Mouse (Mus musculus): ENCODE measurements around the gene Tspan18. TPM values are rescaled to one million over a fixed set of nuclear protein-coding genes. Genes with fewer than 3 reads are reported as not detected.

Tspan18 gene
- total RNA-seq, 2 experiments from 2014 or later = 40.8 to 43.2 TPM

DNA sequence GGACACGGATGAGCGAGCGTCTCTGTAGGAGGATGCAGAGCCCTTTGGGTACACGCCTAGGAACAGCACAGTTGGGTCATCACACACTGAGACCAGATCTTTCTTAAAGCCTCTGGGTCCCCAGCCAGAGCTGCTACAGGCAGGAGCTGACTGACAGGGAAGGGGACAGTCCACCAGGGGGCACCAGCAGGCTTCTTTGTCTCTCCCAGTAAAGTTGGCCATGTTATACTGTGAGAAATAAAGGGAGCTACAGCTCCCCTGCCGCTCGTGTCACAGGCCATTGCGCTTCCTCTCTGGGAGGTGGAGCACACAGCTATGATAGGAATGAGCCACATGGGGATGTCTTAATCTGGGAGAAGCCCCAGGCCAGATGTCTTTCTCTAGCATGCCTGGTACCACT is 117.3 kb downstream of the Tspan18 start:
- peak; percentile 84 to 90 for DNase-seq

GRCm38 (mm10) chr2:93215790-93216189 is 118.5 kb downstream of the Tspan18 start:
- DNase-seq = peak in 1 of 2 experiments; percentile 50

GRCm38 (mm10) chr2:93214192-93214591 is 120.1 kb downstream of the Tspan18 start:
- no peak for DNase-seq

- DNase-seq = no peak
These were observed 121.4 kb downstream of the Tspan18 start for GRCm38 (mm10) chr2:93212865-93213264.

DNA sequence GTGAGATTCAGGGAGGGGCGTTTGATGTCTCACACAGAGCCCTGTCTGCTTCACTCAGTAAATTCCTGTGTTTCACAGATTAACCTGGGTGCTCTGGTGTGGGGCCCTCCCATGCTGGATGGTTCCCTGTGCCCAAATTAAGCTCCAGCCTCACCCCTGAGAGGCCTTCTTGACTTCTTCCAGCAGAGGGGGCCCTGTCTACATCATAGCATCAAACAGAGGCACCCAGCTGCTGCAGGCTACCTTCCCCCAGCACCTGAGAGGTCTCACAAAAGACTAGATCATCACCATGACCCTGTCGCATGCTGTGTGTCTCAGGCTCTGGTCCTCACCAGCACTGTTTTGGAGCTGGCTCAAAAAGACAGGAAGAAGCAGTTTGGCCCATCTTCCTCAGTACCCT is 121.9 kb downstream of the Tspan18 start:
- DNase-seq = no peak

GRCm38 (mm10) chr2:93206126-93206525 is 128.2 kb downstream of the Tspan18 start:
- DNase-seq = no peak

DNA sequence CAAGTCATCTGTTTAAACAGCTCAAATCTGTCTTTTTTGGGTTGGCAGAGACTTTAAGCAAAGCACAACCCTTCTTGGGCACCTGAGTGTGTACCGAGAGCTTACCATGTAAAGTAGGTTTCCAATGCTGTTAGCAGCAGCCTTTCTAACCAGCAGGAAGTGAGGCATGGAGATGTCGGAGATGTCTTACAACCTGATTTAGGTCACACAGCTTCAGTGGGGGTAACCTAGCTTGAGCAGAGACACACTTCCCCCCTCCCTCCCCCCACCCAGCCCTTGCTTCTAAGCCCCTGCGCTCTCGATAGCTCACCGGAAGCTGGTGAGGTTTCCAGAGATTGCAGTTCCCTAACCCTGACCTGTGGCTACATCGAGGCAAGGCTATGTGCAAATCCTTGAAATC is 129.7 kb downstream of the Tspan18 start:
- no peak for DNase-seq

DNA sequence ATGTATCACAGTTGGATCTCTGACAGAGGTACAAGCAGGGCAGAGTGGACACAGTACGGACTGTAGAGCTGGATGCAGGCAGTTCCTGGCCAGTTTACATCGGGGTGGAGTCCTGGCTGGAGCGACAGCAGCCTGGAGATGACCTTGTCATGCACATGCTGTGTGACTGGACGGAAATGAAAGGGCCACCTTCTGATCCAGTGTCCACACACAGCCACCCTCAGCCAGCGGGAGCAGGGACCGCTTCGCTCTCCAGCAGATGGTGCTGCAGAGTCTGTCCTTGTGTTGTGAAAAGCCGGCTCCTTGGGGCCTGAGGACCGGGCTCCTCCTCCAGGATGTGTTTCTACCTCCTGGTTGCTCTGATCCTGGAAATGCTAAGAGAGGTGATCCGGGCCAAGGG is 130.6 kb downstream of the Tspan18 start:
- DNase-seq = no peak

DNA sequence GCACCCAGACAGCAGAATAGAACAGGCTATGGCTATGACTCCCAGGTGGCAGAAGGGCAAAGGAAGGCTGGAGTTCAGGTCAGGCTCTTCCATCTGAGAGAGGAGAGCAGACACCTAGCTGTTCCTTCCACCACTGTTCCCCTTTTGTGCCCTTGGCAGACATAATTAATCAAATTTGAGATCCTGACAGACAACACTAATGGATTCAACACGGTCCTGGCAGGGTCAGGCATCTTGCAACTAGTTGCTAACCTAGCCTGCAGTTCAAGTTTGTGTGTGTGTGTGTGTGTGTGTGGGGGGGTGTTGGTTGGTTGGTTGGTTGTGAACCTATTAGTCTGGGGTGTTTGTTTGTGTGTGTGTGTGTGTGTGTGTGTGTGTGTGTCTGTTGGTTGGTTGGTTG is 131.5 kb downstream of the Tspan18 start:
- no peak for DNase-seq

DNA sequence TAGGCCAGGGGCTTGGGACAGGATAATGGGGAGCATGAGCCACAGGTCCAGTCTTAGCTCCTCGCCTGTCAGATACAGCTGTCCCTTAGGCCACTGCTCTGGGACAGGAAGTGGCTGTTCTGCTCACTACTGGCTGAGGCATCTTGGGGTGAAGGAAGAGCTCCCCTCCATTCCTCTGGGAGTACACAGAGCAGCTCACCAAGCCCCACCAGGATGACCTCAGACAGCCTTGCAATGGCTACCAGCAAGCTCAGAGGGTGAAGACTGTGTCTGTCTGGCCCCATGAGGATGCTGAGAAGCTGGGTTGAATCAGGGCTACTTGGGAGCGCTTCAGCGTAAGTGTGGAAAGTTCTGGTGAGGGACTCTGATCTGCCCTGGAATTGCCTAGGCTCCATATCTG is 132.3 kb downstream of the Tspan18 start:
- DNase-seq = no peak

- DNase-seq = no peak
These were observed 133.5 kb downstream of the Tspan18 start for GRCm38 (mm10) chr2:93200681-93201340.

- DNase-seq = peak in 1 of 2 experiments; percentile 53
These were observed 134.8 kb downstream of the Tspan18 start for GRCm38 (mm10) chr2:93199531-93199974.

DNA sequence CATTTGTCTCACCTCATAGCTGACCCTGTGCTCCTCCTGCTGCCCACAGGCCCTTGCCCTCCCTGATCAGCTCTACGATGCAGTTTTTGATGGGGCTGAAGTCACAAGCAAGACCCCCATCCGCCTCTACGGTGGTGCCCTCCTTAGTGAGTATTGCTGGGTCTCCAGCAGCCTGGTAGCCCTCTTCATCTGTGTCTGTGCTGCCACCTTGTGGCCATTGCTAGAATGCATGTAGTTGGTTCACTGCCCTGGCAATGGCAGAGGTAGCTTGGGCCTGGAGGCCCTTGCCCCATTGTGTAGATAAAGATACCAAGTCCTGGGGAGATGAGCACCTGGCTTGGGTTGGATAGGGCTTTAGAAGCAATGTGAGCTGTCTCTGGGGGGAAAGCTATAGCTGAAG is 135.5 kb downstream of the Tspan18 start:
- peak; percentile 90 to 91 for DNase-seq

- no peak for DNase-seq
These were observed 140.5 kb downstream of the Tspan18 start for GRCm38 (mm10) chr2:93193806-93194205.

DNA sequence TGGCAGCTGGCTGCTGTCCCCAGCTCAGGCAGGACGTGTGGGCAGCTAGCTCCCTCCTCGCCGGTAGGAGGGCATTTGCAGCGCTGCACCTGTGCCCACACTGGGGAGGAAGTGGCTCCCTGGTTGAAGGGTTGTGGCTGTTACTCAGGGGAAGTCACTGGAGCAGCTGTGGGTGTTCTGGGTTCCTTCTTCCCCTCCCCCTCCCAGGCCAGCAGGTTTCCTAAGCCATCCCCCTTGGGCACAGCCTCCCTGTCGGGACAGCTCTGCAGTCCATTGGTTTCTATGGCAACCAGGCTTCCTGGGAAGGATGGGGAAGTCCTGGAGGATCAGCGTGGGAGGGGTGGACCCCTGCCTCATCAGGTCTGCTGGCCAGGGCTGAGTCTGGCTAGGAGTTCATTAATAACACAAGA is 141.6 kb downstream of the Tspan18 start:
- no peak for DNase-seq

DNA sequence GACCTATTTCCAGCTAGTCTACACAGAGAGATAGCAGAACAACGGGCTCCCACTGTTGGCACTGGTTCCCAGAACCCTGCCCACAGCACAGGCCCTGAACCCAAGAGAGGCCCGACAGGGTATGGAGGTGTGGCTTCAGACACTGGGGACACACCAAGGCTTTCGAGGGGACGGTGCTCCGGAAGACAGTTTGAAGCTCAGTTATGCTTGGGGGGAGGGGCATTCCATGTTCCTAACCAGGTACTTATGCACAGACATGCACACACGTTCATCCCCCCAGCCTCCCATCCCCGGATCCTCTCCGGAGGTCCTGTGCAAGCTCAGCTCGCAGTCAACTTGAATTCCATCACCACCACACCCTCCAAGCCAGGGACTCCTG is 142.1 kb downstream of the Tspan18 start:
- no peak for DNase-seq

GRCm38 (mm10) chr2:93191488-93192181 is 142.7 kb downstream of the Tspan18 start:
- no peak for DNase-seq

DNA sequence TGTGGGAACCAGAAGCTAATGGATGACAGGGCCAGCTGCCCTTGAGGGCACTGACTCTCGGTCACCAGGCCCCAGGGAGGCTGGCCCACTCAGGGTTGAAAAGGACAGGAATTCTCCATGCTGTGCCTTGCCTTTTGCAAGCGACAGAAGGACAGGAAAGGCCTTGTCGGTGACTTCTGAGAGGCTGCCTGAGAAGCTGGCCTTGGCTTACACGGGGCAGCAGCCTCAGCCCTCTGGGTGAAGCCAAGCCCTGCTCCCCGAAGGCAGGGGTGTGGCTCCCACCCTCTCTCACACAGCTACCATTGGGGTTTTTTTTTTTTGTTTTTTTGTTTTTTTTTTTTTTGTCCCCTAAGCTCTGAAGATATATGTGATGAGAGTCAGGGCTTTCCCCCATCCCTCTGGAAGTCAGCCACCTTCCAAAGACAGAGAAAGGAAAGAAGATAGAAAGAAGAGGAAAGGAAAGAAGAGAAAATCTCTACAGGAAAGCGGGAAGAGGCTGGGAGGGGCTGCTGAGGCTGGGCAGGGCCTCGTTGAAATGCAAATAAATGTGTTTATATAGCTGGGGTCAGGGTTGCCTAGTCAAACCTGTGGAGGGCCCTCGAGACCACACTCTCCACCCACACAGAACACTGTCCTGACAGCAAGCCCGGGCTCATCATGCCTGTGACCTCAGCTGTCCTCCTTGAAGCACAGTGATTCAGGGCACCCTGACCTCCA is 143.4 kb downstream of the Tspan18 start:
- no peak for DNase-seq

DNA sequence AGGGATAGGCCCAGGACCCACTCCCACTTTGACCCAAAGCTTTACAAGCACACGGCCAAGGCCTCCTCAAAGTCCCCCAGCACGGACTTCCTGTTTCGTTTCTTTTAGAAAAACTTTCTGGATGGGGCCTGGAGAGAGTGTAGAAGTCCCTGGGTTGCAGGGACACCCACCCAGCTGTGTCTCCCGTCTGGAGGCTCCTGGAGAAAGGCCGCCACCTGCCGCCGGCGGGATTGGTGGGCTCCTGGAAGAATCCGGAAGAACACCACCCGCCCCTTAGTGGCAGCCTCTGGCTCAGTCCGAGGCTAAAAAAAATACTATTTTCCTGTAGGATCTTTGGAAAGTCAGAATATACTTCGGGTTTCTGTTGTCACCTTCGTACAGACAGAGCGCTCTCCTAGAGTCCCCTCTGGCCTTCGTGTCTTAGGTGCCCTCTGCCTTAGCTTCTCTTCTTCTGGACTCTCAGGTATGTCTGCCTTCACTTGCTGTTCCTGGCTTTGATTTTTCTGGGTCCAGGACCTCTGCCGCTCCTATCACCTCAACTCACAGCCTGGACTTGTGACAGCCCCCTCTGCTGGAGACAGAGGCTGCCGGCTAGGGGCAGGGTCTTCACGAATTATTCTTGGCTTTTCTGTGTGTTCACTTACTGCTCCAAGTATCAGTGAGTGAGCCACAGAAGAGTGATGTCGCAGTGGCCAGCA is 145.4 kb downstream of the Tspan18 start:
- DNase-seq = no peak

DNA sequence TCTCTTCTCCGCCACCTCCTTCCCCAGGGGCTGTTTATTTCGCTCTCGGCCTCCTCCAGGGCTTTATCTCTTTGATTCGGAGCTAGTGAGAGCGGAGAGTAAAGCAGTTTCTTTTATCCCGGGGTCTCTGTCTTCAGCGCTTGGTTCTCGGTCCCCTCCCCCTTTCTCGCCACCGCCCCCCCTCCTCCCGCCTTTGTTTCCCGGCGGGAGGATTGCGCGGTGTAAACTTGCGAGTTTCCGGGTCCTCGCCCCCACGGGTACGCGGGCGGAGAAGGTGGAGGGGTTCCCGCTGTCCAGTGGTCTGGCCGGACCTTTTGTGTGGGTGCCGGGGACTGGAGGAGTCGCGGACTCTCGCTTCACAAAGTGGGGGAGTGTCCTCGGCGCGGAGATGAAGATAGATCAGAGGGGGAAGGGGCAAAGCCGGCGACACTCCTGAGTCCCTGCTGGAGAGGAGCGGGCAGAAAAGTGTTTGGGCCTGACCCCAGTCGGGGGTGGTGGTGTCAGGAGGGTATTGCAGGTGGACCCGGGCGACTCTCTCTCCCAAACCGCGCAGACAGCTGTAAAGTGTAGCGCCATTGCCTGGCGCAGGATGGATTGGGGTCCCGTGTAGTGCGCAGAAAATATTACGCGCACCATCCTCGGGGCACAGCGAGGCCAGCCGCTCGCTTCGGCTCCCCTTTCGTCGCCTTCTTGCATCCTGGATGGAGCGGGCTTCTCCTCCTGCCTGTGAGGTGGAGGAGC is 146.1 kb downstream of the Tspan18 start:
- no peak for DNase-seq

DNA sequence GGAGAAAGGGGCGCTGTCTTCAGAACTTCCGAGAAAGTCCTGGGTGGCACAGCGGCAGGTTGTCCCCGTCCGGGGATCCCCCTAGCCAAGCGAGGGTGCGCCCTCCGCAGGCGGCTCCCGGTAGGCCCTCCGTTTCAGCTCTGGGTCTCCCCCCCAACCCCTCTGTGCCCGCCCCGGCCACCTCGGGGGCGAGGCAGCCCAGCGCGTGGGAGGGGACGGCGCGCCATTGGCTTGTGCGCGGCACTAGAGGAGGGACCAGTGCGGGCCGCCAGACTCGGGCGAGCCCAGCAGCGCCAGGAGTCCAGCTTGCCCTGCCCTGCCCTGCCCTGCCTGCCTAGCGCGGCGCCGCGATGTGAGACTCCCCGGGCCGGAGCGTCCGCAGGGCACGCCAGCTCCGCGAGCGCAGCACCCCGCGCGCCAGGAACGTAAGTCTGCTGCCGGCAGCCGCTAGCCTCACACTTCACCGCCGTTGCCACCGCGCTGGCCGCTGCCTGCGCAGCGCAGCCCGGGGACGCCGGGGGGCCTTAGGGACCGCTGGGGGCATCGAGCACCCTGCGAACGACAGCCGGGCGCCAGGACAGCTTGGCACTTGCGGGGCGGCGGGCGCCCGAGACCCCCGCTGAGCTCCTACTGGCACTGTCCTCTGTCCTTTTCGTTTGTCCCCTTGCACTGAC is 146.8 kb downstream of the Tspan18 start, which contains the start of gene Trp53i11:
Trp53i11 (plus strand) TSS at position 226 of the 674 bp plus-strand sequence.
- DNase-seq = peak; percentile 76 to 81

Data from layer of hippocampus, postnatal 36 days (tissue).